Mouse (Mus musculus) heart, adult 2 months (tissue): ENCODE measurements around the gene Itga11. TPM values are rescaled to one million over a fixed set of nuclear protein-coding genes. Genes with fewer than 3 reads are reported as not detected.
A peak's percentile ranks its signal among the peaks of the same experiment; 100 is the strongest.

Source experiments
- DNase-seq, 2 experiments: peaks; one replicate each; pipeline ENCODE4 v3.0.0; 2021
- H3K27ac ChIP-seq: fragments of 200-600 bp; 2 replicates; pipeline ENCODE4 v1.8.1; 2022
- H3K27me3 ChIP-seq: fragments of 200-500 bp; 2 replicates; pipeline ENCODE4 v1.6.1; 2012; ENCODE audit warnings: mild to moderate bottlenecking, low read length, inconsistent platforms, mixed read lengths; ENCODE audit not compliant: control insufficient read depth, insufficient read depth
- H3K36me3 ChIP-seq: fragments of 200-500 bp; 2 replicates; pipeline ENCODE4 v1.6.1; 2012; ENCODE audit warnings: low read length, inconsistent platforms; ENCODE audit not compliant: control insufficient read depth, insufficient read depth
- H3K4me1 ChIP-seq: fragments of 200-500 bp; 2 replicates; pipeline ENCODE4 v1.6.1; 2011; ENCODE audit warnings: low read length; ENCODE audit not compliant: control insufficient read depth, insufficient read depth
- H3K4me3 ChIP-seq: fragments of 200-600 bp; 2 replicates; pipeline ENCODE4 v1.8.1; 2022
- H3K79me2 ChIP-seq: fragments of 200-500 bp; replicated peaks from 2 replicates; pipeline ENCODE4 v1.6.1; 2012; ENCODE audit warnings: mild to moderate bottlenecking, inconsistent platforms, low read length, moderate library complexity, mixed read lengths; ENCODE audit not compliant: control insufficient read depth, insufficient read depth
- H3K9ac ChIP-seq: fragments of 200-500 bp; 2 replicates; pipeline ENCODE4 v1.6.1; 2012; ENCODE audit warnings: low read depth, mild to moderate bottlenecking, control low read depth, inconsistent platforms, low read length, mixed read lengths
- CTCF ChIP-seq: fragments of 200-600 bp; IDR thresholded peaks from 2 replicates; pipeline ENCODE4 v1.8.1; 2022; ENCODE audit warnings: antibody characterized with exemption, mild to moderate bottlenecking, moderate library complexity
- EP300 ChIP-seq: fragments of 200-500 bp; IDR thresholded peaks from 2 replicates; pipeline ENCODE4 v1.6.1; 2011; ENCODE audit warnings: low read depth, low read length, control low read depth; ENCODE audit not compliant: insufficient read depth
- POLR2A ChIP-seq: fragments of 200-500 bp; IDR thresholded peaks from 2 replicates; pipeline ENCODE4 v1.6.1; 2011; ENCODE audit warnings: mild to moderate bottlenecking, low read depth, low read length, control low read depth; ENCODE audit not compliant: insufficient read depth
- WGBS: fragments of 180-500 bp; shearing (Covaris S2); methylation state at CpG from one replicate; pipeline ENCODE4 v1.1.7; 2018; 5-methylcytosine and 5-hydroxymethylcytosine counted together
- intact Hi-C: fragments of 180-260 bp; cut with DNase I; formaldehyde crosslinking; loops from one replicate; pipeline ENCODE4 v1.15.1; 2025
- polyA plus RNA-seq: library from polyadenylated mRNA; depleted of rRNA; stranded (reverse); fragments of >200 nt; gene quantifications from 2 replicates; pipeline ENCODE4 v1.2.3, GENCODE M21; 2012
- total RNA-seq, 2 experiments: library from RNA; stranded (reverse); gene quantifications; 2 replicates each; pipeline ENCODE4 v1.2.3; 2021

Itga11 gene
- total and polyA plus RNA-seq, 3 experiments: 1.1 to 2.9 (median 1.6) TPM

DNA sequence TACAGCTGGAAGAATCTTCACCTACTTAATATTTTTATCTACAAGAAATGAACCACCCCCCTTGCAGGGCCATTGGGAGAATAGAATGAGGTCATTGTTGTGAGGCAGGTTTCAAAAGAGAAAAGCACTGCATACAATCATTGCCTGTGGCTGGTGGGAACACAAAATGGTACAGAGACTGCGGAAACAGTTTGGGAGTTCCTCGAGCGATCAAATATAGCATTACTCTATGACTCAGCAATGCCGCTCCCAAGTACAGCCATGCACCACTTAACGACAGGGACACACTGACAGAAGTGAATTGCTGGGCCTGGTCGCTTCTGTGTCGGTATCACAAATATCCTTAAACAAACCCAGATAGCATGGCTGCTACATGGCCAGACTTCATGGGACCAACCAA lies 4.4 kb upstream of the Itga11 start:
- Histone ChIP-seq H3K27ac (no peak overlapping the region), H3K4me3 (no peak overlapping the region), H3K4me1 (no peaks in the 10 kb centered on the region), H3K36me3 (no peaks in the 10 kb centered on the region), H3K27me3 (peaks cover 9% of the 10 kb centered on the region), H3K79me2 (no peaks in the 10 kb centered on the region), H3K9ac (no peak overlapping the region)
- no peak for DNase-seq
- TF ChIP-seq POLR2A (no peak), CTCF (no peak), EP300 (no peak)
- WGBS: 71% methylated on average over 7 of the region's 7 CpGs
- intact Hi-C loops: no loop called here

DNA sequence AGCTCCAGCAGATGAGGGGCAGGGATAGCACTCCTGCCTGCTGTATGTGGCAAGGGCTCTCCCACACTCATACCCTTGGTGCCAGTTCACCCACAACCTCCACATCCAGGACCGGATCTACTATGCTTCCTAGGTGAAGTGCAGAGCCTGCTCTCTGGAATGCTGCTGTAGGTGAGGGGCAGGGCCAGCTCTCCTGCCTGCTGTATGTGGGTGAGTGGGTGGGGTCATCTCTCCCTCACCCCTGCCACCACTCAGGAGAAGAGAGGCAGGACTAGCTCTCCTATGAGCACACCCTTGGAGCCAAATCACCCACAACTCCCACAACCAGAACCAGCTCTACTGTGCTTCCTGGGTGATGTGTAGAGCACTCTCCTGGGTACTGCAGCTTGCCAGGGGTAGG lies 2.5 kb upstream of the Itga11 start:
- Histone ChIP-seq H3K27ac (no peak overlapping the region), H3K79me2 (no peaks in the 10 kb centered on the region), H3K36me3 (no peaks in the 10 kb centered on the region), H3K27me3 (peaks cover 9% of the 10 kb centered on the region), H3K4me3 (no peak overlapping the region), H3K4me1 (no peaks in the 10 kb centered on the region), H3K9ac (no peak overlapping the region)
- intact Hi-C loops: no loop called here
- TF ChIP-seq POLR2A: no peak
- no peak for TF ChIP-seq EP300
- TF ChIP-seq CTCF: no peak
- DNase-seq: no peak
- WGBS: 76% methylated on average over 1 of the region's 1 CpGs

DNA sequence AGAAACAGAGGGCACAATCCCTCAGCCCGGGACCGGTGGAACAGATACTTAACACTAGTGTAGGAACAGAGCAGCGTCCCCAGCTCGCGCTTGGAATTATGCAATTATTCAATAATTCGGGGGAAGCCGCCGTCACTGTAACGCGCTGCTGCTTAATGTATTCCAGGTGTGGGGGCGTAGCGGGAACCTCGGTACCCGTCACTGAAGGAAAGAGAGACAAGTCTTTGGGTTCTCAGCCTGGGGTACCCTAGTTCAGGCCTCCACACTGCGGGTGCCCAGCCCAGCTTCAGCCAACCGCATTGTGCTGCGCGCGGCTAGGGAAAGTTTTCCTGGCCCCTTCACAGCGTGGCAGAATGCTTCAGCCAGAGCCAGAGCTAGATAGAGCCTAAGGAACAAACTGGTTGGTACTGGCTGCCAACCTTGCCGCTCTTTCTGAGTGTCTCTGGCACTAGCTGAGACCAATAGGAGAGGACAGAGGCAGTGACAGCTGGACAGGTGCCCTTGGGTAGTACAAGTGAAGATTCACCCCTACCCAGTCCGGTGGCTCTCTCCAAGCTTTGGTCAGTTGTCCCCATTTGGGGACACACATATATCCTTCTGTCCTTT lies 1.0 kb downstream of the Itga11 start:
- DNase-seq: peak; percentile 43 to 44
- H3K9ac ChIP-seq: no peak overlapping the region; the same call in 1 of the 2 replicates
- H3K79me2 ChIP-seq: no peaks in the 10 kb centered on the region
- TF ChIP-seq CTCF: no peak
- no peak for TF ChIP-seq POLR2A
- no peak for TF ChIP-seq EP300
- peak overlapping the region; percentile 42 for H3K4me3 ChIP-seq
- intact Hi-C loops: no loop called here
- no peaks in the 10 kb centered on the region for H3K4me1 ChIP-seq
- no peak overlapping the region for H3K27ac ChIP-seq
- 7% methylated on average over 22 of the region's 22 CpGs for WGBS
- no peaks in the 10 kb centered on the region for H3K36me3 ChIP-seq
- H3K27me3 ChIP-seq: peaks cover 9% of the 10 kb centered on the region

DNA sequence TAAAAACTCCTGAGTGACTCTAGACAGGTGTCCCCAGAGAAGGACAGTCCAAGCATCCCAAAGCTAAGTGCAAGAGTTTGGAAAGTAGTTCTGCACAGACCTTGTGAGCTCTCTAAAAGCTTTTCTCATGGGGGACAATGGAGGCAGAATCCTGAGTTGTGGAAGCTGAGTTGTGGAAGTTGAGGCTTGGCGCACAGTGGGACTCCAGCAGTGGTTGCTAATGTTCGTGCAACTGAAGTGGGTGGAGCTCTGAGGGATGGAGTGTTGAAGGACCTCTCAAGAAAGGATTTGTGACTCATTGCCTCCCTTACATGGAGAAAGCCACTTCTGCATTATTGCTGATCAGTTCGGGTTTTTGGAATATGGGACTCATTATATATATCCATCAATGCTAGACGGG lies 1.8 kb downstream of the Itga11 start:
- no peak for DNase-seq
- intact Hi-C loops: no loop called here
- Histone ChIP-seq H3K27me3 (peaks cover 9% of the 10 kb centered on the region), H3K79me2 (no peaks in the 10 kb centered on the region), H3K4me3 (no peak overlapping the region), H3K9ac (no peak overlapping the region), H3K36me3 (no peaks in the 10 kb centered on the region), H3K27ac (no peak overlapping the region), H3K4me1 (no peaks in the 10 kb centered on the region)
- WGBS: 81% methylated on average over 4 of the region's 4 CpGs
- TF ChIP-seq CTCF (no peak), EP300 (no peak), POLR2A (no peak)

DNA sequence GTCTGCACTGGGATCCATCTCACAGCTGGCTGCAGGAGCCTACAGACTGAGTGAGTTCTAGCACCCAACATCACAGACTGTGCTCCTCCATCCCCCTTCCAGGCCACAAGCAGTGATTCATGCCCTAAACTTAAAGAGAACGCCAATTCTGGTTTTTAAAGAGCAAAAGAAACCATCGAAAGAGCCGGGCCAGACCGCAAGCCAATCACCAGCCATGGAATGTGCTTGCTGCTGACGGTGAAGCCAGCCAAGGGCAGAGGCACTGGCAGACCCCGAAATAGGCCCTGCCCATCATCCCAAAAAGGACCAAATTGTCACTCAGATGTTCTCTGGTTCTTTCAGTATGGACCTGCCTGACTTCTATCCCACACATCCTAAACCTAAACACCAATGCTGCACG lies 6.7 kb downstream of the Itga11 start:
- Histone ChIP-seq H3K36me3 (no peaks in the 10 kb centered on the region), H3K4me3 (no peak overlapping the region), H3K27ac (no peak overlapping the region), H3K4me1 (no peaks in the 10 kb centered on the region), H3K79me2 (no peaks in the 10 kb centered on the region), H3K27me3 (no peaks in the 10 kb centered on the region; the same call in 1 of the 2 replicates), H3K9ac (no peak overlapping the region)
- DNase-seq: no peak
- TF ChIP-seq POLR2A: no peak
- TF ChIP-seq EP300: no peak
- TF ChIP-seq CTCF: no peak
- WGBS: 83% methylated on average over 7 of the region's 7 CpGs
- intact Hi-C loops: no loop called here

DNA sequence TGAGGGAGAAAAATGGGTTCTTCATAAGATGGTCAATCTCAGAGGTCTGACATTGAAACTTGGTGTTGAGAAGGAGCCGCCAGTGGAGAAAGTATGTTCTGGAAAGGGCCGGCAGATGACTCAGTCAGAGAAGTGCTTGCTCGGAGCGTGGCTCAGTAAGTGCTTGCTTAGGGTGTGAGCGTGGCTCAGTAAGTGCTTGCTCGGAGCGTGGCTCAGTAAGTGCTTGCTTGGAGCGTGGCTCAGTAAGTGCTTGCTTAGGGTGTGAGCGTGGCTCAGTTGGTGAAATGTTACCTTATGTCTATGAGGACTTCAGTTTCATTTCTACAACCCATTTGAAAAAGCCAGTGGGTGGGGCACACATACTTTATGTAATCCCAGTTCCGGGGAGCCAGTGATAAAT lies 12.1 kb downstream of the Itga11 start:
- Histone ChIP-seq H3K4me3 (no peak overlapping the region), H3K36me3 (no peaks in the 10 kb centered on the region), H3K4me1 (no peaks in the 10 kb centered on the region; the same call in 1 of the 2 replicates), H3K9ac (no peak overlapping the region), H3K79me2 (no peaks in the 10 kb centered on the region), H3K27me3 (no peaks in the 10 kb centered on the region), H3K27ac (no peak overlapping the region)
- WGBS: 88% methylated on average over 10 of the region's 10 CpGs
- no peak for DNase-seq
- no peak for TF ChIP-seq EP300
- TF ChIP-seq CTCF: no peak
- TF ChIP-seq POLR2A: no peak
- intact Hi-C loops: no loop called here
